Mouse (Mus musculus): ENCODE results near the gene Apol8.

The Apol8 gene

DNA sequence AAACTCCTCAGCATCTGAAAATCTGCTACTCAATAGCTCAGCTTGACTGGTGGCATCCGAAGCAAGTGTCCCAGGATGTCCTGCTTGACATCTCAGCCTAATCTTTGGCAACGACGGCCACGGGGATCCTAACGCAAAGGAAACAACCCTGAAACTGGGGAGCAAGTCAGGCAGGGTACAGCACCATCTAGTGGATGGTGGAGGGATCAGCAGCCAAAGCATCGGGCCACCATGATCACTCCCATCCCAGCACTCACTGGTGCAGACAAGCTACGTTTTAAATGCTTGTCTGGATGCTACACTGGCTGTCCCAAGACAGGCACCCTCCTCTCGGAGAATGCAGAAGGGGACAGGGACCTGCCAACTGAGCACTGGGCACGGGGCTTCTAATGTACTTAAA lies at the start of gene Apol8:
Gene Apol8 (minus strand): TSS at position 156 of the 400 bp plus-strand sequence.
- DNase-seq (ENCODE audit: low spot score in 2 of 2), result peak; percentile 64 to 72

DNA sequence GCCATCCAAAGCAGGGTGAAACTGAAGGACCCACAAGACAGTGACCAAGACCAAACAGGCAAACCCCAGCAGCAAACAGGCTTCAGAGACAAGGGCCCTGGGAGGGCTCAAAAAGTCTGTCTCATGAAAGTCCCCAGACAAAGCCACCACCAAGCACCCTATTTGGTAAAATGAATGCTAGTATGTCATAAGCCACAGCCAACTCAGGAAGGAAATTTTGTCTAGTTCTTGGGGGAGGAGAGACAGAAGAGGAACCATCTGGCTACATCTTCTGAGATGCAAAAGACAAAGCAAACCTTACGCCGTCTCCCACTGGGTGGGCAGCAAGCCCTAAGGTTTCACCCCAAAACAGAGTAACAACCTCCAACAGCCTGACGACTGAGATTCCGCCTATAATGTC lies 48.9 kb upstream of the Apol8 start:
- DNase-seq (ENCODE audit: low spot score in 2 of 2), result no peak

DNA sequence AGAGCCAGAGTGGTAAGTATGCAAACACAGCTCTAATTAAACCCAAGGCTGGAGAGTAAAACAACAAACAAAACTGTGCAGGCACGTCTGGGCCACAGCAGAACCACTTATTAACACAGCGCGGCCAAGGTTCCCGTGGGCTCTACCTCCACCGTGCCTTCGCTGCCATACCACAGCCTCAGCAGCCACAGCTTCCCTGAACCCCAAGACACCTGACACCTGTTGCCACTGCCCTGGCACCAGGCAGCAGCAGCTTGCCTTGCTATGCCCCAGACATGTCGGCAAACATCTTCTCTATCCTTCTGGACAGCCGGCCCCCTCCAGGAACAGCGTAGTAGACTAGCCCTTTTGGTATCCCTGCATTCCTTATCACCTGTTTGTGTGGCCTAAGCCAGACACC lies 48.1 kb upstream of the Apol8 start:
- DNase-seq (ENCODE audit: low spot score in 2 of 2), result no peak

DNA sequence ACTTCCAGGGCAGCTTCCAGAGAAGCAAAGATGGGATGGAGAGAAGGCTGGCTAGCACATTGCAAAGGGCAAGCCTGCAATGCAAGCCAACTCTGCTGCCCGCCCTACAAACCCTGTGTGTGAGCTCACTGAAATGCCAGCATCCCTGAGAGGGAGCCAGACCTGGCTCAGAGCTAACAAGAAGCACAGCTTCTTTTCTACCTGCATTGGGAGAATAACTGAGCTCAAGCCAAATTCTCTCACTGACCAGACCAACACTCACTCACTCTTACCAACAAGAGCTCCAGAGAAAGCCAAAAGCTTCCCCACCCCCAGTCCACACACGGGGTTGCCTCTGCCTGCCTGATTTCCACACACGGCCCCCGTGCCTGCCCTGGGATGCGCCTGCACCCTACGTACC lies 47.7 kb upstream of the Apol8 start:
- DNase-seq (ENCODE audit: low spot score in 2 of 2), result no peak

DNA sequence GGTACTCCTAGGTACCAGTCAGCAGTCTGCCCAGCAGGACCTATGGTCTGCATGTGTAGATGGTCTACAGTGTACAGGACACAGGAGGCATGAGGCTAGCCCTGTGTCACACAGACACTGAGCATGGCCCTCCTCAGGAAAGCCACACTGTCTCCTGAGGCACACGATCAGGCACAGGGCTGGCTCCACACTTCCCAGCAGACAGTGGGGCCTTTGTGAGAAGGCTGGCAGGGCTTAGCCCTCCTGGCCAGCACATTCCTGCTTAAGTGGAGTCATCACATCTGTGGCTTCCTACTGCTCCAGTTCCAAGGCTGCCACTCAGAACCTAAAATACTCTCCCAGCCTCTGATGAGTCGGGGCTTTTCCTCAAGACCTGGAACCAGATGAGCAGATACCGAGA lies 46.9 kb upstream of the Apol8 start:
- DNase-seq (ENCODE audit: low spot score in 2 of 2), result no peak

DNA sequence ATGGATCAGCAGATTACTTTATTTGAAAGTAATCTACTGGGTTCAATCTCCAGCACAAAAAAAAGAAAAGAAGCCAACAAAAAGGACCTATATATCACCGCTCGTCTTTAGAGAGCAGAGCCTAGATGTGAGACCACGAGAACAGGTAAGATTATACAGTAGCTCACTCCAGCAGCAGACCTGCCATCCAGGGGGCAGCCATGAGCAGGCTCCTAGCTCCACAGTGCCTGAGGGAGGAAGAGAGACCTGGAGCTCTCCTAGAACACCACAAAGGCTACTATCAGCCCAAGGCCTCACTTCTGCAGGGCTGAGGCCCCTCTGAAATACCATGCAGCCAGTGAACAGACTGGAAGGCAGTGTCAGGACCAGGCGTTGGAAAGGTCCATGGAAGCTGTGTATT lies 46.2 kb upstream of the Apol8 start:
- no peak for DNase-seq (ENCODE audit: low spot score in 2 of 2)

DNA sequence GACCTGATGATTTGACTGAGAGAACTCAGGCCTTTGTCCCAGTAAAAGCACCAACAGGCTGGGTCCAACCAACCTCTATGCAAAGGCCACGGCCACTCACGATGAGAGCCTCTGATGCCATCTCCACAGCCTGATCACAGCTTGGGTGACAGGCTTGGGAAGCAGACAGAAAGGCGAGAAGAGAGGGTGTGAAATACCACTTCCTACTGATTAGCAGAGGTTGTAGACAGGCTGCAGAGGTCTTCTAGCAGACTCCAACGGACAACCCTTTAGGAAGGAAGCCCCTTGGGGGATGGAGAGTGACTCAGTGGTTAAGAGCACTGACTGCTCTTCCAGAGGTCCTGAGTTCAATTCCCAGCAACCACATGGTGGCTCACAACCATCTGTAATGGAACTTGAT lies 44.4 kb upstream of the Apol8 start:
- DNase-seq (ENCODE audit: low spot score in 2 of 2), result no peak

DNA sequence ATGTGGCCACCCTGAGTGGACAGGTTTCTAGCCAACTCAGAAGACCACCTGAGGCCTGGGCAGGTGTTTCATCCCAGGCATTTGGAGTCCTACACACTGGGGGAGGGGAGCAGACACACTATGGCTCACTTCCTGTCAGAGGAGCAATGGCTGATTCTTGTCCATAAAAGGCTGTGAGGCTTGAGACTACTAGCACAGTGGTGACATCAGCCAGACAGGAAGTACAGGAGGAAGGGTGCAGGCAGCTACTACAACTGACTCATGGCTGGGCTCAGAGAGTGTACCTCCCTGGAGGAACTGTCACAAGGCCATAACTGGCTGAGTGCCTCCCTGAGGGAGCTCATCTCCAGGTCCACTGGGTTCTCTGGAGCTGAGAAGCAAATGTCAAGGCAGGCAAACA lies 43.7 kb upstream of the Apol8 start:
- DNase-seq (ENCODE audit: low spot score in 2 of 2), result no peak

DNA sequence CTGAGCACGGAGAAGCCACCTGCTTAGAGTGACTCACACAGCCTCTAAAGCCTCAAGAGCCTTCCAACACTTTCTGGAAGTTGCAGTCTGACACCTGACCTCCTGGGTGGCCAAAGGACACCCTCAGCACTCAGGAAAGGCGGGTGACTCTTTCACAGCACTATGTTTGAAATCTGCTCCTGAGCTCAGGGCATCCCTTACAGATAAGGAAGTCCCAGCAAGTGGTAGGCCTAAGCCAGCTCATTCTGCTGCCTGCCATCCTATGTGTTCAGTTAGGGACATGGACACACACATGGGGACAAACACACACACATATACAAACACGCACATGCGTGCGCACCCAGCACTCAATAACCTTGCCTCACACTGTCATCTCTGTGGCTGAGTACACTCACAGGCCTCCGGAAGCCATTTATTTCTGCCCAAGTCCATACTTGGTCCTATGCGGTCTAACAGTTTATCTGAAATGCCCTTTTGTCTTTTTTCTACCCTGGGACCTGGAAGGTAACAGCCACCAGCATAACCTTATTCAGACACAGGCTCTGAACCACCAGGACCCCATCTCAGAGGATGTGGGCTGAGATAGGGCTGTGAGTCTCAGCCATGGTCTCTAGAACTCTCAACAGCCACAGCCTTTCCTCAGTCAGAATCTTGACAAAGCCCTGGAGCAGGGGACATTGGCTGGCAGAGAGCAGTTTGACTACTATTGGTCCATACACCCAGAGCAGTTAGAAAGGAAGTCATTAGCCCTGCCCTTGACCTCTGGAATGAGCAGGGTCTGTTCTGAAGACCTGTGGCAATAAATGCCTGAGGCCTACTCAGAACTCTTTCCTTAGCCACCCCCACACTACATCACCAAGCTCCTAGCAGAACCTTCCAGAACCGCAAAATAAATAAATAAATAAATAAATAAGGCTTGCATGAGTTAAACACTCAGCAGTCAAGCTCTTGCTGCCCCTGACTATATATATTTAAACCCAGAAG lies 43.0 kb upstream of the Apol8 start:
- no peak for DNase-seq (ENCODE audit: low spot score in 2 of 2)

DNA sequence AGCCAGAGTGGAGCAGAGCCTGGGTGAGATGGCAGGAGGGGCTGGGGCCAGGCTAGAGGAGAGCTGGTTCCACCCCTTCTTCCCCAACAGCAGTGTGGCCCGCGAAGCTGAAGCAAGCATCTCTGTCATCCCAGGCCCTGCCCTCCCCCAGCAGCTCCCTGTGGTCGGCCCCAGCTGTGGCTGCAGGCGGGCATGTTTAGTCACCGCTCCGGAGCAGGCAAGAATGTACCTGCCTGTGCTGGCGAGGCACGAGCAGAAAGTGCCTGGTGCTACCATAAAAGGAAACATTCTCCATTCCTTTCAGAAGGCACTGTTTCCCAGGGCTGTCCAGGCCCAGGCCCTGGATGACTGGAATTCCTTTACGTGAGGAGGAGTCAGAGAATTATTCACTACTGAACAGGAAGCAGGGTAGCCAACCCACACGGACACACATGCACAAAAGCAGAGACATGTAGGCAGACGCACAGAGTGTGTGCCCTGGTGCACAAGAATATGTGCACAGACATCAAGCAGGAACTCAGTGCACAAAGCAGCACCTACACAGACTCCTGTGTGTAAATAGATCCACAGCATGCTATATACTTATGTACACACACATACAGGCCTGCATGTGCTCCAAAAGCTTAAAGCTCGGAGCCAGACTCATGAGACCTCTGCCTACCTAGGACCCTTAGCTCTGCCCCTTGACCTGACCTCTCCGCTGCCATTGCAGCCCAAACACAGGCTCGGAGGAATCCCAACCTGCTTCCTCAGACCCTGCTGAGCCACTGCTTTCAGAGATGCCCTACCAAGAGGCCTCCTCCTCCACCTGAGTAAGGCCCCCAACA lies 42.1 kb upstream of the Apol8 start:
- DNase-seq (ENCODE audit: low spot score in 2 of 2), result peak in 1 of 2 experiments; percentile 47

DNA sequence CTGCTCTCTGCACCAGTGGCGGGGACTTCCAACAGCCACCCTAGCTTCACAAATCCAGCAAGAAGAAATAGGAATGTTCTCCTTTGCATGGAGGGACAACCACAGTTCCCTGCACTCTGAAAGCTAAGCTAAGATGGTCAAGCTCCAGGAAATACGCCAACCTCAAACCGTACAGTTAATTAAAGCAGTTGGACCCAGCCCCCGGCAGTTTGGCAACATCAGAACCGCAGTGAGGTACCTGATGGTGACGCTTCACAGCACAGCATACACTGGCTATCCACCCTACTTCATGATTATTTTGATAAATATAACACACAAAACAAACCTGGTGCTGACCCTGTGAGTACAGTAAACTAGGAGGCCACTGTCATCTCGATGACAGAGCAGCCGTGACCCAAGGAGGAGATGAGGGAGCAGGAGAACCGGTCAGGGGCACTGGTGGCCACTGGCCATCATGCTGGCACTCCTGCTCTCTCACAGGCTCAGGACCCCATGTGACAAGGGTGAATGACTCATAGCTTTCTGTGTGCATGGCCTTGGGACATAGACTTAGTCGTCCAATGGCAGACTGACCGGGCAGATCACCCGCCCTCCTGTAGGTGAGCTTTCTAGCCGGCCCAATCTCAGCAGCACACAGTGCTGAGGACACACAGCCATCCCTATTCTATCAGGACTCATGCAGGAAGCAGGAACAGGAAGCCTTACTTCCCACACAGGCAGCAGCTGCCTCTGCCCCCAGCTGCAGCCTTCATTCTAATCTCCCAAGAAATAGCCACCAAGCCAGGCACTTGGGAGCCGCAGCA lies 41.0 kb upstream of the Apol8 start:
- no peak for DNase-seq (ENCODE audit: low spot score in 2 of 2)

DNA sequence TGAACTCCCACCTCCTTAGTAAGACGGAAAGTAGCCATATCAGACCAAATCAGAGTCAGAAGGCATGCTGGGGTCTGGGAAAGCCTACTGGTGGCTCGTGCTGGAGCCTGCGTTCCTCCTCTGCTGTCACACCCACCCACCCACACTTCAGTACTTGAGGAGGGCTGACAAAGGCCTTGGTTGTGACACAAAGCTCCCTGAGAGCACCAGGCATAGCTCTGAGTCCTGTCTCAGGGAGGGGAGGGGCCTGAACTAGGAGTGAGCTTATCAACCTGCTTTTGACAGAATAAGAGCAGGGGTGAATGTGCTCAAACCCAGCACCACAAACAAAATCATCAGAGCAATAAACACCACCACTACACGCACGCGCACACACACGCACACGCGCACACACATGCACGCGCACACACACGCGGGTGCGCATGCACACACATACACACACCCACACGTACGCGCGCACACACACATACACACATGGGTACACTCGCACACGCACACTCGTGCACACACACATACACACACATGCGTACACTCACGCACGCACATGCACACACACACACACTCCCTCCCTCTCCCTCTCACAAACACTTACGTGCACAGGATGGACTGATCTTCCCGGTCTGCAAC lies 39.7 kb upstream of the Apol8 start:
- no peak for DNase-seq (ENCODE audit: low spot score in 2 of 2)

DNA sequence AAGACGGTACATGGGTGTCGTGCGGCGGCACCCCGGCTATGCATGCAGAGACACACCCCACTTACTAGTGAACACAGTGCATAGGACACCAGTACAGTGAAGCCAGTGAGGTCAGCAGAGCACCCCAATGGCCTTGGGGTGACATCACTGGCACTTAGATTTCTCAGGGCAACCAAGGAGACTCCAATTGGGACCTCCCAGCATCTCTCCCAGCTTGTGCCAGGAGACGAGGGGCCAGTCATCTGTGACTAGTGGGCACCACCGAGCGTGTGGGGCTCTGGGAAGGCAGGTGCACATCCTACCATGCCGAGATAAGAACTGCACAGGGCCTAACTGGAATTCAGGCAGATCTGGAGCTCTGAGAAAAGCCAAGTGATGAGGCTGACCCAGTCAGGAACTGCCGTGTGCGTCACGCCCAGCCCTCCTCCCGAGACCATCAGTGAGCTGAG lies 38.1 kb upstream of the Apol8 start:
- no peak for DNase-seq (ENCODE audit: low spot score in 2 of 2)

DNA sequence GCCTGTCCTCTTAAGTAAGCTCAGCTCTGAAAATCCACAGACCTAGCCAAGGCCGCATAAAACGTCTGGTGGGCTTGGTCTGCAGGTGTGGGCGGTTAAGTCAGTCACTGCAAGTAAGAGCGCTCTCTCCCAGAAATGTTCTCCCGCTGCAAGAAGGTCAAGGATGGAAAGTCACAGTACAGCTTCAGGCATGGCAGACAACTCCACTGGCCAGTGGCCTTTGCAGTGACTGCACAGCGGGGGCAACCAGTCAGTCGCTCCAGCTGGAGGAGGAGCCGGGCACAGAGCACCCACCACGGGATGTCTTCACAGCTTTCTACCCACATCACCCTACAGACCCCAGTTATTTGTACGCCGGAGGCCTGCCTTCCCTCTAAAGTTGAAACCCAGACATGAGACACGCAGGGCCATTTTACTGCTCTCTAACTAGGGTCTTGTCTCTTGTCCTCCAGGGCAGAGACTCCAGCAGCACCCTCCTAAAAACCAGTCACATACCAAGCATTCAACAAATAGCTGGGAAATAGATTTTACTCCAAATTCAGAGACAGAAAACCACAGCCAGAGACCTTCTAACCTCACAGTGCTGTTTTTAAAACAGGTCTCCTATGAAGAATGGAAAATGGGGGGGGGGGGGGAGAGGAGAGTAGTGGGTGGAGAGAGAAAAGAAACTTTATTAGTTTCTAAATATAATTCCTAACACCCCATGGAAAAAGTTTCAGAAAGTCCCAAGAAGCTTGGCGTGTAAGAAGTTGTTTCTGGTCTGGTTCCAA lies 37.5 kb upstream of the Apol8 start:
- DNase-seq (ENCODE audit: low spot score in 2 of 2), result no peak

DNA sequence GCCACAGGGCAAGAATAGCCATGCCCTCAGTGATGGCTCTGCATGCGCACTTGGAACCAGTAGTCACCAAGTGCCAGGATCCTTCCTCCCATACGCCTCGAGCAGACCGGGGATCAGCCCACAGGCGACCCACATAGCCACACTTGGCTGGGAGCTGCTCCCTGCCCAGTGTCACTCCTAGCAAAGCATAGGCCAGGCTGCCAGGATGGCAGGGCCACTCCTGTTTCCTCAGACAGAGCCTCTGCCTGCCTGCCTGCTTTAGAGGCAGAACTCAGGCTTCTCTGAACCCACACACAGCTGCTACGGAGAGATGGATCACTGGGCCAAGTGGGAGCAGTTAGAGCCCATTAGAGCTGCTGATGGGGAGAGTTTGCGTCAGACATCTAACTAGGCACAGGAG lies 36.8 kb upstream of the Apol8 start:
- DNase-seq (ENCODE audit: low spot score in 2 of 2), result peak; percentile 55 to 66

DNA sequence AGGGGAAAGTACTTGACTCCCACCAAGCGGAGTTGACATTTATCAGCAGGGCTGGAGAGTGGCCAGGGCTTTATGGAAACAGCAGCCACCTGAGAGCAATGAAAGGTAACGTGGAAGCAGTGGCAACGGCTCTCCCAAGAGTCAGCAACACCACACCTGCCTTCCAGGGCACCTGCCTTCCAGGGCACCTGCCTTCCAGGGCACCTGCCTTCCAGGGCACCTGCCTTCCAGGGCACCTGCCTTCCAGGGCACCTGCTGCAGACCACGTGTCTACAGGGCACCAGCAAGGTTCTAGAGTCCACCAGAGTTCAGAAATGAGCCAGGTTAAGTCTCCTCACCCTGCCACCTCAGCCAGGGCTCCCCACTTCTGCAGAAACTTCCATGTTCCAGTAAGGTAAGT lies 36.3 kb upstream of the Apol8 start:
- DNase-seq (ENCODE audit: low spot score in 2 of 2), result no peak

DNA sequence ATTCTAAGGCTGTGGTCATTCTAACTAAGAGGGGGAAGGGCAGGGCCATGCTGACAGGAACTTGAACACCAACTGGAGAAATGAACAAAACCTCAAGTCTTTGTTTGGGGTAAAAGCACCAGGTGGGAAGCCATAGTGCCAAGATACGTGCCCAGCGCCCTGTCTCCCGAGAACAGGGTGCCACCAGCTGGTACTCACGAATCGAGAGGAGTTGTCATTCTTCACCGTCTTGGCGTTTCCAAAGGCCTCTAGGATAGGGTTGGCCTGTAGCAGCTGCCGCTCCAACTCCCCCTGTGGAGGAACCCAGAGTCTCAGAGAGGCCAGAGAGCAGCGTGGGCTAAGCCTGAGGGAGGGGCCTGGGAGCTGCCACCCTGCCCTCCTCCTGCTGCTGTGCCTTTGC lies 35.3 kb upstream of the Apol8 start:
- no peak for DNase-seq (ENCODE audit: low spot score in 2 of 2)

DNA sequence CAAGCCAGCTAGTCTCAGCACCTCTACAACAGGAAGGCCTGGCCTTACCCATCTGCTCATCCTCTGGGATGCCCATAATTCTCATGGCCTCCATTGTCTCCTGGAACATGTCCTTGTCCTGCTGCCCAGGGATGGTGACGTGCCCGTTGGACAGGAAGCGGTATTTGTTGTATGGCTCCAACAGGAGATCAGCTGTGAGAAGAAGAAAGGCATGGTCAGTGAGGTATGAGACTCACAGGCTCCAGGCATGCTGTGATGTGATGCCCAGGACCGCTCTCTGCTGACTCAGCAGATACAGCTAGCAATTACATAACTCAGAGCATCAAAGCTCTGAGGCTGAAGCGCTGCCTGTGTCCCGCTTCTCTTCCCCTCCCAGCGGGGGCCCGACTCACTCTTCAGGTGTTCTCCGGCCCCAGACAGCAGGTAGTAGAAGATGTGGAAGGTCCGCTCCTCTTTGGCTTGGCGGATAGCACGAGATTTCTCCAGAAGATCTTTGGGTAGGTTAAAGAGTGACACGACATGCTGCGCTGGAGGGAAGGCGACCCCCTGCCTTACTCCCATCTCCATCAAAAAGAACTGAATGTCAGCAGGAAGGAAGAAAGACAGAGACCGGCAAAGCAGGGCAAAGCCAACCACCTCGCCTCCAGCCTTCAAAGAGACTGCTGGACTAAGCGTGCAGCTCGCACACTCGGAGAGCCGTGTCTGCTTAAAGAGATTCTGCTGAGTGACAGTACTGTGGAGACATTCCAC lies 34.0 kb upstream of the Apol8 start:
- no peak for DNase-seq (ENCODE audit: low spot score in 2 of 2)

DNA sequence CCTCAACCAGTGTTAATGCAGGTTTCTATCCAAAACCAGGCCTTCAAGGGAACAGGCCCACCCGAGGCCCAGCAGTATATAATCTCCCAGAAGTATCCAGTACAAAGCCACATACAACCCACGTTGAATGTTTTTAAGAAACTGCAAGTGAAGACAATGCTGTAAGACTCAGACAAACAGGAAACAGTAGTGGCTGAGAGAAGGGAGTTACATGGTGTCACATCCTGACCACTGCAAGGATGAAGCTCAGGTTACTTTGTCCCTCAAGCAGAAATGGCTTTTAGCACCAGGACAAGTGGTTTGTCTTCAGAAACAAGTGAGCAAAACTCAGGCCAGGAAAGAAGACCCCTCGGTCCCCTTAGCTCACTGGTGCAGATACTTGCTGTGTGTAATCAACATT lies 32.4 kb upstream of the Apol8 start:
- no peak for DNase-seq (ENCODE audit: low spot score in 2 of 2)

DNA sequence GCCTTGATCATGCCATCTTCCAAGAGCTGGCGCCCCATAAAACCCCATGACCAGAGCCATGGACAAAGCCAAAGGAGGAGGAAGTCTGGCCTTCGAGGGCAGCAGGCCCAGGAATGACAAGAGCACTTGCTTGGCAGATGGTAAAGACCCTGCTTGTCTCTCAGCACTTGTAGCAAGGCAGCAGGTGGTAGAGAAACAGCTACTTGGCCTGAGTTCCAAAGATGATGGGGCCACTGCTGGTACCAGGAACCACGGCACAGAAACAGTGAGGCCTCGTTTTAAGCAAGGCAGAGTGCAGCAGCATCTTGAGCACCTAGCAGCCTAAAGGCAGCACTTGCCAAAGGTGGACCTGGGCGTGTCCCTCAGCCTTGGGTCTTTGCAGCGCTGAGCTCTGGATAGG lies 31.6 kb upstream of the Apol8 start:
- DNase-seq (ENCODE audit: low spot score in 2 of 2), result no peak

Measured in frontal cortex, postnatal 36 days (tissue).